Mouse (Mus musculus) forebrain, postnatal 0 days (tissue): ENCODE data around the gene Magi2. TPM values are rescaled to one million over a fixed set of nuclear protein-coding genes. Genes with fewer than 3 reads are reported as not detected.
"Not testable (repeated sequence)": the region's sequence is repeated elsewhere in the genome, so short reads cannot be mapped to it uniquely, and the experiment has no call there.

ENCODE experiments used
- ATAC-seq: fragments of 200-750 bp; cut with Nextera tagmentation; 2 replicates; pipeline ENCODE4 v1.8.0; 2017; ENCODE audit warnings: mild to moderate bottlenecking, moderate library complexity
- DNase-seq: peaks from one replicate; pipeline ENCODE4 v3.0.0-alpha.2; 2015
- H3K27ac ChIP-seq: fragments of 300-500 bp; sonication (generic); 2 replicates; pipeline ENCODE4 v1.5.1; 2014; ENCODE audit warnings: low read depth, mild to moderate bottlenecking, antibody characterized with exemption, low read length, moderate library complexity, mixed read lengths
- H3K27me3 ChIP-seq: fragments of 300-500 bp; sonication (generic); 2 replicates; pipeline ENCODE4 v1.6.1; 2014; ENCODE audit warnings: mild to moderate bottlenecking, low read length, mixed read lengths; ENCODE audit not compliant: insufficient read depth
- H3K36me3 ChIP-seq: fragments of 300-500 bp; sonication (generic); 2 replicates; pipeline ENCODE4 v1.6.1; 2014; ENCODE audit warnings: mild to moderate bottlenecking, moderate library complexity; ENCODE audit not compliant: insufficient read depth
- H3K4me1 ChIP-seq: fragments of 300-500 bp; sonication (generic); 2 replicates; pipeline ENCODE4 v1.6.1; 2014; ENCODE audit warnings: antibody characterized with exemption; ENCODE audit not compliant: insufficient read depth
- H3K4me2 ChIP-seq: fragments of 300-500 bp; sonication (generic); 2 replicates; pipeline ENCODE4 v1.6.1; 2014; ENCODE audit warnings: low read depth, mild to moderate bottlenecking, moderate library complexity
- H3K4me3 ChIP-seq: fragments of 300-500 bp; sonication (generic); 2 replicates; pipeline ENCODE4 v1.5.1; 2014; ENCODE audit warnings: low read depth, low read length, mixed read lengths
- H3K9ac ChIP-seq: fragments of 300-500 bp; sonication (generic); 2 replicates; pipeline ENCODE4 v1.6.1; 2014; ENCODE audit warnings: mild to moderate bottlenecking
- H3K9me3 ChIP-seq: fragments of 300-500 bp; sonication (generic); 2 replicates; pipeline ENCODE4 v1.6.1; 2016; ENCODE audit warnings: low read length
- CTCF ChIP-seq: sonication (generic); IDR thresholded peaks from 2 replicates; pipeline ENCODE4 v1.5.1; 2016; ENCODE audit warnings: antibody characterized with exemption, control low read depth, low read depth
- WGBS: fragments of 180-500 bp; shearing (Covaris S2); extraction: QIAGEN DNeasy Blood & Tissue Kit; methylation state at CpG from one replicate; pipeline ENCODE4 v1.1.7; 2014; 5-methylcytosine and 5-hydroxymethylcytosine counted together
- polyA plus RNA-seq: library from polyadenylated mRNA; unstranded; fragments of >200 nt; fragmentation: Nextera tagmentation; extraction: Ambion mirVana; gene quantifications from 2 replicates; pipeline ENCODE4 v1.2.1, GENCODE M21; 2015
- total RNA-seq: library from RNA; depleted of rRNA; stranded (reverse); fragments of >200 nt; gene quantifications from 2 replicates; pipeline ENCODE4 v1.2.3, GENCODE M21; 2014

Magi2 gene
- total and polyA plus RNA-seq, 2 experiments from 2014 or later = 17.0 to 62.6 TPM

DNA sequence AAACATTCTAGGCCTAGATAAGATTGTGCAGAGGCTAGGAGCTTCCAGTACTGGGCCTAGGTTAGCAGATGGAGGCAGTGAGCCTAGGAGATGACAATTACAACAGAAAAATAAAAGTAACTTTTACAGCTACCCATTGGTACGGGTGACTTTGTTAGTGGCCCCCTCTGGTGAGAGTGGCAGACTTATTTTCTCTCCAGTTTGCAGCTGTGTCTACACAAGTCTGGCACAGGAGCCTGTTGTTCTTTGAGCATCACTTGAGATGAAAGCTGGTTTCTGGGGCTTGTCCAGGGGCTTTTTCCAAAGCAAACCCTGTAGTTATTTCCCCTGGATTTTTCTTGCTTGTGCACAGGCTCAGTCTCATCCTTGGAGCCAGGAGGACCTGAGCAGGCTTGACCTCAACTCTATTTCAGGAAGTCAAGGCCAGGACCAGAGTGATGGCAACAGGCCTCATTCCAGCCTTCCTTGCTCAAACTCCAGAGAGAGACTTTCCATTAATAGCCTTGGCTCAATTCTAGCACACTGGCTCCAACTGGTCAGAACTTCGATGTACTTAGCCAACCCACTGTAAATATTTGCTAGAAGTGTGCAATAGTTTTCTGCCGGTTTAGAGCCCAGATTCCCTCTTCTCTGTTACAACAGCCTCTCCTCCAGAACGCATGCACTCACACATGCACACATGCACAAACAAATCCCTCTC lies 1493.5 kb downstream of the Magi2 start:
- TF ChIP-seq CTCF = no peak
- Histone ChIP-seq H3K4me3 (no peak overlapping the region), H3K36me3 (no peaks in the 10 kb centered on the region), H3K9ac (no peak overlapping the region), H3K4me2 (no peak overlapping the region), H3K9me3 (no peaks in the 10 kb centered on the region), H3K4me1 (no peaks in the 10 kb centered on the region), H3K27me3 (no peaks in the 10 kb centered on the region), H3K27ac (no peak overlapping the region)
- WGBS = 66% methylated on average over 4 of the region's 4 CpGs
- no peak for DNase-seq
- no peak for ATAC-seq

DNA sequence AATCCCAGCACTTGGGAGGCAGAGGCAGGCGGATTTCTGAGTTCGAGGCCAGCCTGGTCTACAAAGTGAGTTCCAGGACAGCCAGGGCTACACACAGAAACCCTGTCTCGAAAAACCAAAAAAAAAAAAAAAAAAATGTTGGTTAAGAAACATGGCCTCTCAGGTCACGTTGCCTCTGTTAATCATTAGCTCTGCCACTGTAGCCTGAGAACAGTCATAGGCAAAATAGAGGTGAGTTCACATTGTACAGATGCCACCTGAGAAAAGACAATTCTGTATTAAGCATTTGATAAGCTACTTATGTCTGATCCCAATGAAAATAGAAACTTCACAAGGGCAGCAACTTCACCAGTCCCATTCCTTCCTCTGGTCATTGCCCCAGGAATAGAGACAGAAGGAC lies 1496.4 kb downstream of the Magi2 start:
- not testable (repeated sequence) for H3K4me1 ChIP-seq, H3K4me2 ChIP-seq, DNase-seq, H3K36me3 ChIP-seq, H3K9ac ChIP-seq, ATAC-seq, H3K27me3 ChIP-seq, H3K27ac ChIP-seq, H3K4me3 ChIP-seq, H3K9me3 ChIP-seq
- WGBS = 85% methylated on average over 4 of the region's 4 CpGs

DNA sequence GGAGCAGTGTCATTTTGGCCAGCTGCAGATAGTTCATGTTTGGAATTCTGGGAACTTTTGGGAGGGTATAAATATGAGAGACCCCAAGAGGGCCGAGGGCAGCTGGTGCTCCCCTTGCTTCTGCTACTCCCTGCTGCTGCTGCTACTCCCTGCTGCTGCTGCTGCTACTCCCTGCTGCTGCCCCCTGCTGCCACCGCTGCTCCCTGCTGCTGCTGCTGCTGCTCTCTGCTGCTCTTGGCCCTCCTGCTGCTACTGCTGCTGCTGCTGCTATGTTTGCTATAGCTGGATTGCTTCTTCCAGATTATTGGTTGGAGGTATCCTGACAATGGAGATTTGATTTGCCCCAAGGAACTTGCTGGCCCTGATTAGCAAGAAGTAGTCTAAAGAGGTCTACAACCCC lies 1512.0 kb downstream of the Magi2 start:
- no peak overlapping the region for H3K4me3 ChIP-seq
- TF ChIP-seq CTCF = no peak
- ATAC-seq (no peak), DNase-seq (no peak)
- no peaks in the 10 kb centered on the region for H3K4me1 ChIP-seq
- H3K4me2 ChIP-seq = no peak overlapping the region
- H3K9me3 ChIP-seq = no peaks in the 10 kb centered on the region
- no peak overlapping the region for H3K9ac ChIP-seq
- no peaks in the 10 kb centered on the region for H3K27me3 ChIP-seq
- H3K36me3 ChIP-seq = no peaks in the 10 kb centered on the region
- WGBS = 69% methylated on average over 2 of the region's 2 CpGs
- no peak overlapping the region for H3K27ac ChIP-seq

DNA sequence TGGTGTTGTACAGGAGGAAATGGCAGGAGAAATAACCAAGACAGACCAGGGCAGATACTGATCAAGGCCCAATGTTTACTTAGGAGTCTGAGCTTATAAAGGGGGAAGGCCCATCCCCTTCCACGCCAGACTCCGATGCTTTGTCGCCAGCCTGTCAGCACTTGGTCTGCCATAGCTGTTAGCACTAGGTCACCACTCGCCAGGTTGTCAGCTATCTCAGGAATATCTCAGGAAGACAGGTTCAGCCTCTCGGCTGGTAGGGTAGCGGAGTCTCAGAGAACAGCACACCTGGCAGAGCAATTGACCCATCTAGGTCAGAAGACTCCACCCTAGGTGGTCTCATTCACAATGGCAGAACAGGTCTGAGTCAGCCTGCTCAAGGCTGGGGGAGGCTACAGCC lies 1514.4 kb downstream of the Magi2 start:
- no peak for DNase-seq
- no peaks in the 10 kb centered on the region for H3K9me3 ChIP-seq
- no peaks in the 10 kb centered on the region for H3K36me3 ChIP-seq
- H3K4me3 ChIP-seq = no peak overlapping the region
- no peak for TF ChIP-seq CTCF
- no peak for ATAC-seq
- H3K27me3 ChIP-seq = no peaks in the 10 kb centered on the region
- H3K9ac ChIP-seq = no peak overlapping the region
- no peak overlapping the region for H3K4me2 ChIP-seq
- H3K4me1 ChIP-seq = no peaks in the 10 kb centered on the region
- 89% methylated on average over 6 of the region's 6 CpGs for WGBS
- H3K27ac ChIP-seq = no peak overlapping the region

DNA sequence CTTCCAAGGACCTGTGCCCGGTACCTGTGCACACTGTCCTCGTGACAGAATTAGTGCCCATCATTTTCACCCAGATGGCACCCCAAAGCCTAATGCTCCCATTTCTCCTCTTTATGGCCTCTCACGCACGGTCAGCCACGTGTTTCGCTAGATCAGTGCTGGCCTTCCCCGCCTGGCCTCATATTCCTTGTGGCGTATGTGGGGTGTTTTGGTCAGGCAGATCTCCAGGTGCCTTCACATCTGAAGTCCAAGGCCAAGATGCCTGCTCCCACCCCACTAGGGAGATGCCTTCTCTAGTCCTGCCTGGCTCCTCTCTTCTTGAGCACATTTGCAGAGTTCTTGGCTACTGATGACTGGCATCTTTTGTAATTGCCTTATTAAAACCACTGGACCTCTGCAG lies 1515.1 kb downstream of the Magi2 start:
- no peak for ATAC-seq
- no peaks in the 10 kb centered on the region for H3K4me1 ChIP-seq

DNA sequence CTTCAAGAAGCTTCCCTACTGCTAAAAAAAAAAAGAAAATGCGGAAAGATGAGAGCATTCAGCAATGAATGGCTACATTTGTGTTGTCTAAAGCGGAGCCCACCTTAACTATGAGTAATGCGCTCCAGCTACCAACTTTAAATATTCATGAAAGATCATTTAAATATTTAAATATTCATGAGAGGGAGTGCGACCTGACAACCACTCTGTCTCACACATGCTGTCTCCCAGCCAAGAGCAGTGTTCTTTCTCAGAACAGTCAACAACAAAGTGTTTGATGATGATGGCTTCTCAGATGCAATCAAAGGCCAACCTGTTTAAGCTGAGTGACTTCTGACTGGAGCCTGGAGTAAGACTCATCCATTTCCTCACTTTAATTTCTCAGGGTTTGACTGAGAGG lies 1521.3 kb downstream of the Magi2 start:
- H3K4me2 ChIP-seq = no peak overlapping the region
- ATAC-seq = peak; percentile 60
- H3K27me3 ChIP-seq = no peaks in the 10 kb centered on the region
- TF ChIP-seq CTCF = no peak
- no peak overlapping the region for H3K9ac ChIP-seq
- H3K36me3 ChIP-seq = no peaks in the 10 kb centered on the region
- peak; percentile 28 for DNase-seq
- no peaks in the 10 kb centered on the region for H3K9me3 ChIP-seq
- WGBS = 16% methylated on average over 4 of the region's 4 CpGs
- H3K4me1 ChIP-seq = peaks cover 17% of the 10 kb centered on the region; the same call in 1 of the 2 replicates
- H3K4me3 ChIP-seq = no peak overlapping the region
- no peak overlapping the region for H3K27ac ChIP-seq

More for the DNA sequence above, 1515.1 kb downstream of the Magi2 start:
- no peaks in the 10 kb centered on the region for H3K27me3 ChIP-seq
- H3K4me2 ChIP-seq = no peak overlapping the region
- no peak overlapping the region for H3K4me3 ChIP-seq
- WGBS = 91% methylated on average over 8 of the region's 8 CpGs
- no peak overlapping the region for H3K27ac ChIP-seq
- no peak for DNase-seq
- no peak overlapping the region for H3K9ac ChIP-seq
- H3K9me3 ChIP-seq = no peaks in the 10 kb centered on the region
- H3K36me3 ChIP-seq = no peaks in the 10 kb centered on the region
- no peak for TF ChIP-seq CTCF

DNA sequence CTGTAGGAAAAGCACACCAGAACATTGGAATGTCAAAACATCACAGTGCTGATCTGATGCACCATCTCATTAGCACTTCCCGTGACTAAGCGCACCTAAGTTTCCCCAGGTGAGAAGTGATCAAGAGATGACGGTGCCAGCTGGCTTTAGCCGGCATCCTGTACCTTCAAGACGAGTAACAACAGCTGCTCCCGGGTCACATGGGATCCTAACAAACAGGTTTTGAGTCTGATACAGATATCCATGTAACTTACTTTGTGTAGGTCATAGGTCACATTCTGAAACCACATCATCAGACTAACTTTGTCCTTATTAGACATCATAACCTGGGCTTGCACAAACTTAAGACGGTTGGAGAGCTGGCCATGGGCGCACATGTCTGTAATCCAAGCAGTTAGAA lies 1522.0 kb downstream of the Magi2 start:
- Histone ChIP-seq H3K4me1 (peaks cover 17% of the 10 kb centered on the region; the same call in 1 of the 2 replicates), H3K9me3 (no peaks in the 10 kb centered on the region), H3K27me3 (no peaks in the 10 kb centered on the region), H3K9ac (no peak overlapping the region), H3K27ac (no peak overlapping the region), H3K36me3 (no peaks in the 10 kb centered on the region), H3K4me3 (no peak overlapping the region), H3K4me2 (no peak overlapping the region)
- 93% methylated on average over 8 of the region's 8 CpGs for WGBS
- DNase-seq = no peak
- no peak for TF ChIP-seq CTCF
- ATAC-seq = no peak

DNA sequence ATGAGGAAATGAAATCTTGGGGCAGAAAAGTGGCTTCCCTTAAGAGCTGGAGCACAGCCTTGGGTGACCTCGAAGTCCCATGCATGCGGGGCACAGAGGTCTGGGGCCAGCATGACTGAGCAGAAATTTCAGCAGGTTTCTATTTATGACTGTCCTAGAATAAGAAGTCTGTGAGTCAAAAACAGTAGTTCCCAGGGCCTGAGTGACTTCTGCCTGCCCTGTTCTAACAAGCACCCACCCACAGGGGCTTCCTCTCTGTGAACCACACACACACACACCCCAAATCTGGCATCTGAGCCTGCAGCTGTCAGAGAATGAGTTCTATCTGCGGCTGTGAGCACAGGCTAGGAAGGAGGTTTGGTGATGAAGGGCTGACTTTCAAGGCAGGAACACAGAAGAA lies 1522.7 kb downstream of the Magi2 start:
- no peak overlapping the region for H3K9ac ChIP-seq
- H3K9me3 ChIP-seq = no peaks in the 10 kb centered on the region
- H3K4me2 ChIP-seq = no peak overlapping the region
- no peak for ATAC-seq
- no peak overlapping the region for H3K4me3 ChIP-seq
- H3K27ac ChIP-seq = no peak overlapping the region
- no peaks in the 10 kb centered on the region for H3K36me3 ChIP-seq
- DNase-seq = no peak
- peaks cover 17% of the 10 kb centered on the region; the same call in 1 of the 2 replicates for H3K4me1 ChIP-seq
- TF ChIP-seq CTCF = no peak
- WGBS = 88% methylated on average over 3 of the region's 3 CpGs
- H3K27me3 ChIP-seq = no peaks in the 10 kb centered on the region
